Mouse (Mus musculus) erythroid progenitor cell, adult 5-6 weeks (primary cell): Measurements from ENCODE around the gene Brcc3. TPM values are rescaled to one million over a fixed set of nuclear protein-coding genes. Genes with fewer than 3 reads are reported as not detected.

Source experiments
- ATAC-seq: replicated peaks from 2 replicates; pipeline ENCODE4 v1.8.0; 2016; ENCODE audit warnings: moderate number of reproducible peaks, mild to moderate bottlenecking, moderate TSS enrichment, inconsistent platforms; ENCODE audit not compliant: poor library complexity, low FRiP score, severe bottlenecking
- total RNA-seq, 2 experiments: library from RNA; stranded (forward) in 1 of 2; stranded (reverse) in 1 of 2; fragments of 150-400 nt in 1 of 2; fragments of 186-747, 209-891 nt in 1 of 2; gene quantifications; 2 replicates each; pipeline versions ENCODE4 v1.2.3 to v1.2.4; 2015 to 2017; ENCODE audit warnings: low replicate concordance in 2 of 2

Brcc3 gene
- 27.4 and 53.7 TPM in 2 replicates for total RNA-seq (2015; ENCODE audit: low replicate concordance)
- total RNA-seq (2017; ENCODE audit: low replicate concordance) = 35.6 and 43.5 TPM in 2 replicates

DNA sequence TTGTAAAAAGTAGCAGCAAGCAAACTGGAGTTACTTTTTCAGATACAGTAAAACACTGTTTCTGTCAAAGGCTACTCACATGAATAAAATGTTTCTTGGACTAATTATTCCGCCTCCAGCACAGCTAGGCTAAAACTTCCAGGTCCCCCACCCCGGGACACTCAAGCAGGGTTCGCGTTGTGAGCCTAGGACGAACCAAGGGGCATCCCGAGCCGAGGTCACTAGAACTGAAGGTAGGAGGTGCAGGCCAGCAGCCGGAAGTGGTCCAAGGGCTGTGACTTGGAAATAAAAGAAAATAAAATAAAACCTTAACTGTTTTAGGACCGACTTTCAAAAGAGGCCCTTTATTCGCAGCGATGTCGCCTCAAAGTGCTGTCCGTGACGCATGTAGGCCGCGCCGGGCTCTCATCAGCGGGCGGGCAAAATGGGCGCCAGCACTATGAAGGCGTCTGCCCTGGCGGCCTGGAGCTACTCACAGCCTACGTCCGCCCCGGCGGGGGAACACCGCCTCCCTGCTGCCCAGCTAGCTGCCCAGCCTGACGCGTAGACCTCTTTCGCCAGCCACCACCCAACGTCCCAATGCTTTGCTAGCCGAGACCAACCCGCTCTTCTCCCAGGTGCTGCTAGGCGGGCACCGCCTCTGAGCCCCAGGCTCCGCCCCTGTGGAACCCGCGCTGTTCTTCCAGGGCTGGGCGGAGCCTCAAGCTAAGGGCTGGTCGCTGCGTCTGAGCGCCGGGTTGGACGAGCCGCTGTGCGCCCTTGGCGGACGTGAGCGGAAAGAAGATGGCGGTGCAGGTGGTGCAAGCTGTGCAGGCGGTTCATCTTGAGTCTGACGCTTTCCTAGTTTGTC lies at the start of gene Brcc3, which contains the start of the genes Cmc4 and Mtcp1:
TSS of gene Brcc3 (plus strand) at position 693 of the 850 bp plus-strand sequence.
TSS of gene Cmc4 (minus strand) at position 649 of the 850 bp plus-strand sequence.
TSS of gene Mtcp1 (minus strand) at position 653 of the 850 bp plus-strand sequence.
- peak; percentile 98 for ATAC-seq

DNA sequence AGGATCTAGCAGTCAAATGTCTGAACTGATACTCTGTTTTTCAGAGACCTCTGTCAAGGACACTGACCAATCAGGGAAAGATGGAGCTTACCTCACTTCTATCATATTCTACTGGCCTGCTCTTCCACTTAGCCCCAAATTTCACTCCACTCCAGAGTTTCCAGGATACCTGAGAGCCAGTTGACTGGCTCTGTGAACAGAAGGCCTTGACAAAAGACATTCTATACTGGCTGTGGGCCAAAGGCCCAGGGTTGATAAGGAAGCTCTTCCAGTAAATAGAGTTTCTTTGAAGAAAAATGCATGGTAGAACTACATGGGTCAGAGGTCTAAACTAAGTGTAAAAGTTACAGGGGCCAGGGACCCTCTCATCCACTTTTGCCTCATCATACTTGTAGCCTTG lies 46.2 kb upstream of the Brcc3 start:
- no peak for ATAC-seq

DNA sequence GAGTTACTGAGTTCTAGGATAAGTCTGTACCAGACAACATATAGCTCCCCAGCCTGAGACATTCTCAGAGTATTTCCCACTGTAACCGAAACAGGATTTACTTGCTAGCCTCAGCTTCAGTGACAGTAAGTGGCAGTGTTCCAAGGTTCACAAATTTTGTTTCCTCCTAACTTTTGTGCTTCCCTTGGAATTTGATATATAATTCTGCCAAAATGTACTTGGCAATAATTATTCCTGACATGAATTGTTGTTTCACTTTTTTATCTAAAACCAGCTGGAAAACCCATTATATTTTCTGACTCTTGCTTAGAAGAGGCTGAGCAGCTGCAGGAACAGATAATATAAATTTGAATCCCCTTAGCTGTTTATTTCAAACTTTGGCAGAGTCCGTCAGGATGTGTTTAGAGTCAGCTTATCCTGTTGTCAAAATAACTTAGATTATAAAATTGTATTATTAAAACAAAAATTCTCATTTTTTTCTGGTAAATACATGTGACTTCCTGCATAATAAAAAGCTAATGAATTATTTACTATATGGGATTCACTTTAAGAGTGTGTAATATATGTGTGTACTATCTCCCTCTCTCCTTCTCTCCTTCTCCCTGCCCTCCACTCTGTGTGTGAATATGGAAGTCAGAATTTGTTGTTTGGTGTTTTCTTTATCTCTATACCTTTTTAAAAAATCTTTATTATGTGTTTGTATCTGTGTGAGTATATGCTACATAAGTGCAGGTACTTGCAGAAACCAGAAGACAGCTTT lies 43.6 kb upstream of the Brcc3 start:
- no peak for ATAC-seq

DNA sequence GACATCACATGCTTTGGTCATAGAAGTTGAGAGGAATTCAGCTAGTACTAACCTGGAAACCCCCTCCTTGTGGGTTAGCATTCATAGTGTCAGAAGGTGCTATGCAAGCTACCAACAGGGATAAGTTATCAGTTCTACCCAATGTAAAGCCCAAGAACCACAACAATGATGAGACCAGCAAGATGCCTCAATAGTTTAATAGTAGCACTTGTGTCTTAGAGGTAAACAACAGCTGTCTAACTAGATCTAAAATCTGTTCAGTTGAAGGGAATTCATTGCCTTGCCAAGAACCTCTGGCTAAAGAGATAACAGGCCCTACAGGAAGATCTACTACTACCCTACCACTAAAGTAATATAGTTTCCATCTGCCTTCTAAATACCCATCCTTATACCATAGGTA lies 39.6 kb upstream of the Brcc3 start:
- no peak for ATAC-seq

DNA sequence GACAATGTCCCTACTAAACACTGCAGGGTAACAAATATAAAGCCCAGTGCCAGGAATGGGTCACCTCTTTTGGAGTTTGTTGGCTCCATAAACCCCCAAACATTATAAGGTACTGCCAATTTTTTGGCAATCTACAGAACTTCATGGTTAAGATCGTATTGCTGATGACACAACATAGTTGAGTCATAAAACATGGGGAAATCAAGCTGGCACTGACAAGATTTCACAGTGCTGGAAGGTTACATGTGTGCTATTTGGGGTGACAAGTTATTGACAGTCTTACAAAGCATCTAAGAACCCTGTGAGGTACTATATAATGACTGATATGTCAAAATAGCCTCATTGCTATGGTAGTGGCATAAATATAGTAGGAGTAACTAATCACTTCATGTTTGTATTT lies 35.3 kb upstream of the Brcc3 start:
- ATAC-seq = no peak

DNA sequence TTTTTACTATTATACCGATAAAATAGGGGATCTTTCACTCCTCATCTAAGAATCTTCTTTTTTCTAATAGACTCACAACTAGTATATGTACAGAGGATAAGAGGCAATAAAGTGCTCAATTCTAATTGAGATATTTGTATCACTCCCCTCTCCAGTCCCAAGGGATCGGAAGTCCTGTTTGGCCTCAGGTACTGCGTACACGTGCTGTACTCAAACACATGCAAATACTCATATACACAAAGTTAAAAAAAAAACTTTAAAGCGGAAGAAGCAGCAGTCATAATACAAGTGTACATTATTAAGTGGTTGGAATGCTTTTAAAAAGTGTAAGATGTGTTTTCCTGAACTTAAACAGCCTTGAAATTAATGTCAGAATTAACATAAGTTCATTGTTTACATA lies 34.7 kb upstream of the Brcc3 start:
- ATAC-seq = no peak

DNA sequence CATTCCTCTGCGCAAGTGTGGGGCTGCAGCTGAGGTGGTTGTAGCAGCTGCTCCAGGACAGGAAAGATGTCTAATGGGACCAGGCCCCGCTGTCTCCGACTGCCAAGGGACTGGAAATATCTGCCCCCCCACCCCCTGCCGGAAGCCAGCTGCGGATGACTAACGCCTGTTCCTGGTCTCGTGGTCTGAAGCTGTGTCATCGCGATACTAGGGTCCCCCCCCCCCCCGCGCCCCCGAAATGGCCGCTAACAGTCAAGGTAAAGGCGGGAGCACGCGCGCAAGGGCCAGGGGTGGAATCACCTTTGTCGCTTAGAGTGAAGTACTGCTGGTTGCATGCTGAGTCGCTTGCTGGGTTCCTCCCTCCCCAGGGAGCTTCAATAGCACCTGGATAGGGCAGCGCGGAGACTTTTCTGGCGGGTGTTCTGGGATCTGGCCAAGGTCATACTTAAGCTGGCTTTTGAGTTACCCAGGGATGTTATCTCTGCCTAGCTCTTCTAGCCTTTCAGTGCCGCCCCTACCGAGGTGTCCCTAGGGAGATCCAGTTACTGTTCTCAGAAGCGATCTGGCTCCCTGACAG lies 34.1 kb upstream of the Brcc3 start, which contains the start of the genes Fundc2 and F8:
TSS of gene Fundc2 (plus strand) at position 205 of the 577 bp plus-strand sequence.
TSS of gene F8 (minus strand) at position 421 of the 577 bp plus-strand sequence.
- peak; percentile 95 for ATAC-seq

DNA sequence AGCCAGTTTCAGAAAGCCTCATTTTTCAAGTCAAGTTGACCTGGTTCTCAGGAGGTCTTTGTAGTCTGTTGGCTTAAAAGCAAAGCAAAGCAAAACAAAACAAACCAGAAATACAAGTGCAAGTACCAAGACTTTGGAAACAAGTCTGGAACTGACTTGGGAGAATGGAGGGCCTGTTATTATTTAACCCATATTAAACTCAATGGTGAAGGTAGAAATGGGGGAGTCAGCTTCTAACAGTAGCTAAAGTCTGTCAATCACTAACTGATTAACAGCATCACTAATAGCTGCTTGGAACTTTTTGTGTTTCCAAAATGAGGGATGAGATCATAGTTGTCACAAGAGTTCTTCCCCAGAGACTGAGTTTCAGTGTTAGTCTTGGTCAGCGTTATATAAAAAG lies 17.0 kb upstream of the Brcc3 start:
- ATAC-seq = no peak

DNA sequence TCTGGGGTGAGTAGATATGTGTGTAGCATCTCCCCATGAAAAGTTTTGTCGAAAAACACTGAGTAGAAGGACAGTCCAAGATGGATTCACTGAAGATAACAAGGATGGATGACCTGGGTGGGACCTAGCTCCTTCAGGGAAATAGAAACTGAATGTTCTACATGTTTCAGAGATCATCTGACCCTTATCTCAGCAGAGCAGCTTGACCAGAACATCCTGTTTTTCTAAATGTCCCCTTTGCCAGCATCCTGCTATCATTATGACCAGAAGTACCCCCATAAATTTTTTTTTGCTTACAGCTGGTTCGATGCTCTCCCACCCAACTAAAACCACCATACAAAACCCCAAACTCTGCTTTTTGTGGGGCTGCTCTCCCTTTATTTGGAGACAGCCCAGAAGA lies 13.8 kb upstream of the Brcc3 start:
- ATAC-seq = peak; percentile 96

DNA sequence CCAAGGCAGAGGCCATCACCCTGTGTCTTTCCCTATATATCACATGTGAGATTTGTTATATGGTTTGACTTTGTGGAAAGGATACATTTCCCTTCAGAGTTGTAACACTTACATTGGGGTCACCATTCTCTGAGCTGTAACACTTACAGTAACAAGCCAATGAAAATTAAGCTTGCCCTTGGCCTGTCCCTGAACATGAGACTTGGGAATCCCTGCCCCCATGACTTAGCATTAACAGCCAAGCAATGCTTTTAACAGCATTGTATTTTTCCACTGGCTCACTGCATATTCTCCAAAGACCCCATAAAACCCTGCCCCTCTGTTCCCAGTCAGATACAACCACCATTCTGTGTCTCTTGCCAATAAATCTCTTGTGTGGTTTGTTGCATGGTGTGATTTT lies 13.1 kb upstream of the Brcc3 start:
- ATAC-seq = 0 out of 2 replicates have a peak, but pooled peaks have one; percentile 51

DNA sequence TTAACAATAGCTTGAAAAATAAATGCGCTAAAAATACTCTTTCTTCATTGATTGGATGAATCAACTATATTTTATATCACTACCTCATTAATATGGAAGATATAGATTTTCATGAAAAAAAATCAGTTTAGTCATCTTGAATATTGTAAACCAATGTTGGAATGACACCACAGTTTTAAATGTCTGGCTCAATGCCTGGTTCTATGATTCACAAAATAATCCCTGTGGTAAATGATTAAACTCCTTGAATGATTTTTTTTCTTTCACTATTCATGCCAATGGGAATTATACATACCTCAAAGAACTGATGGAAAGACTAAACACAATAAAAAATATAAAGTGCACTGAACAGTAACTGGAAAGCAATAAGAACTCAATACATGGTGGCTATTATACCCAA lies 6.7 kb upstream of the Brcc3 start:
- ATAC-seq = no peak

DNA sequence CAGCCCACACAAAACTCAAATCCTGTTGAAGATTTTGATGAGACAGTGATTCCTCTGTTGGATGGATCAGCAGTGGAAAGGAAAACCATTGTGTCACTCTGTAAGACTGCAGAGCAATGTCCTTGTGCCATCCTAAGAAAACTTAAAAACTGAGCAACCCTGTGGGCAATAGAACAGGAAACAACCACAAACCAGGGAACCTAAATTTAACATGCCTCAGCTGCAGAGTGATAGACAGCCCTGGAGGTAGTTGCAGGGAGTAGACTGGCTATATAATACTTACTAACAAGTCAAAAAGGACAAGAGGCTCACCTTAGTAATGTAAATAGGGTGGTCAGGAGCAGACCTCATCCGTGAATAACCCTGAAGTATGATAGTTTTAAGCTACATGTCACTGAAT lies 38.2 kb downstream of the Brcc3 start:
- no peak for ATAC-seq

DNA sequence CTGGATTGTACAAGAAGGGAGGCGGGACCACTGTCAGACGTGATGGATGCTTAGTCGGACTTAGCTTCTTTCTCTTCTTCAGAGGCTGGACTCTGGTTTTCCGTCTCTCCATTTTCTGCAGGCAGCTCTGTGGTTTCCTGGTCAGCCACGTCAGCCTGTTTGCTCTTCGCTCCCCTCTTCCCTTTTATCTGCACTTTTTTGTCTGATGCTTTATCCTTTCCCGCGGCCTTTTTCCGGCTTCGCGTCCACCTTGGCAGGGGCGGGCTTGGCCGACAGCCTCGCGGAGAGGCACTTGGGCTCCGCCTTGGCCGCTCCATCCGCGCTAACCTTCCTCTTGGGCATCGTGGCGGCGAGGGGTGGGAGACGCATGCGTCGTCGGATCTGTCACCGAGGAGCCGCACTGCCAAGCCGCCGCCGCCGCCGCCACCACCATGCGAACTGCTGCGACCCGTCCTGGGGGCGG lies 58.8 kb downstream of the Brcc3 start:
- peak; percentile 79 for ATAC-seq

DNA sequence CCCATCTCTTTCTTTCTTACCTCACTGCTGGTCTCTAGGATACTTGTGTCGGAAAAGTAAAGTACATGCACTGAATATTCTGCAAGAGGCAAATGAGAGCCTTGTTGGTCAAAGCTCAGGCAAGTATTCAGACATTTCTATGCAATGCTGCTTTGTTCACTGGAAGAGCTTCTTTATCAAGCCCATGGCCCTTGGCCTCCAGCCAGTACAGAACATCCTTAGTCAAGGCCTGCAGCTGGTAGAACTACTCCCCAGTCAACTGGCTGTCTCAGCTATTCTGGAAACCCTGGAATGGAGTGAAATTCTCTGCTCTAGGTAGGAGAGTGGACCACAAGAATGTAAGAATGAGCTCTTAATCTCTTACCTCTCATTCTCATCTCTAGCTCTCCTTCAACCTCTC lies 73.5 kb downstream of the Brcc3 start:
- ATAC-seq = no peak

Other genes with a start within 250 kb of the Brcc3 start
- 26.8 and 30.3 TPM in 2 replicates for gene Fundc2, start 34.2 kb upstream of the Brcc3 start, total RNA-seq (2015; ENCODE audit: low replicate concordance)
- 33.5 and 39.8 TPM in 2 replicates for gene Fundc2, start 34.2 kb upstream of the Brcc3 start, total RNA-seq (2017; ENCODE audit: low replicate concordance)
- gene F8, start 34.0 kb upstream of the Brcc3 start, total RNA-seq (2015; ENCODE audit: low replicate concordance) = 6.3 and 6.8 TPM in 2 replicates
- 4.0 and 8.5 TPM in 2 replicates for gene F8, start 34.0 kb upstream of the Brcc3 start, total RNA-seq (2017; ENCODE audit: low replicate concordance)
- gene Cmc4, start within 50 bp of the Brcc3 start, total RNA-seq (2015; ENCODE audit: low replicate concordance) = 71.7 and 83.4 TPM in 2 replicates
- 25.9 and 54.6 TPM in 2 replicates for gene Cmc4, start within 50 bp of the Brcc3 start, total RNA-seq (2017; ENCODE audit: low replicate concordance)
- gene Mtcp1, start within 50 bp of the Brcc3 start, total RNA-seq (2015; ENCODE audit: low replicate concordance) = 27.4 and 32.7 TPM in 2 replicates
- 62.5 and 68.3 TPM in 2 replicates for gene Mtcp1, start within 50 bp of the Brcc3 start, total RNA-seq (2017; ENCODE audit: low replicate concordance)
- gene Vbp1, start 97.7 kb downstream of the Brcc3 start, total RNA-seq (2015; ENCODE audit: low replicate concordance) = 98.4 and 162 TPM in 2 replicates
- gene Vbp1, start 97.7 kb downstream of the Brcc3 start, total RNA-seq (2017; ENCODE audit: low replicate concordance) = 122 and 126 TPM in 2 replicates
- gene Rab39b, start 161.6 kb downstream of the Brcc3 start, total RNA-seq (2015; ENCODE audit: low replicate concordance) = not detected in 2 replicates
- gene Rab39b, start 161.6 kb downstream of the Brcc3 start, total RNA-seq (2017; ENCODE audit: low replicate concordance) = not detected in 2 replicates